Mouse (Mus musculus) limb, embryonic 11.5 days (tissue): ENCODE results near the gene Gpatch2. TPM values are rescaled to one million over a fixed set of nuclear protein-coding genes. Genes with fewer than 3 reads are reported as not detected.

Experiments used
- ATAC-seq: fragments of 200-750 bp; cut with Nextera tagmentation; 2 replicates; pipeline ENCODE4 v1.8.0; 2017; ENCODE audit warnings: low read depth; ENCODE audit not compliant: insufficient number of reproducible peaks, low FRiP score, low TSS enrichment
- DNase-seq: peaks from one replicate; pipeline ENCODE4 v3.0.0-alpha.2; 2015; ENCODE audit warnings: low spot score
- H3K27ac ChIP-seq: fragments of 300-500 bp; sonication (generic); replicated peaks from 2 replicates; pipeline ENCODE4 v1.5.1; 2014; ENCODE audit warnings: low read depth, mild to moderate bottlenecking, low read length
- H3K27me3 ChIP-seq: fragments of 300-500 bp; sonication (generic); 2 replicates; pipeline ENCODE4 v1.6.1; 2014; ENCODE audit warnings: mild to moderate bottlenecking, low read length, mixed read lengths; ENCODE audit not compliant: control insufficient read depth, insufficient read depth
- H3K36me3 ChIP-seq: fragments of 300-500 bp; sonication (generic); 2 replicates; pipeline ENCODE4 v1.6.1; 2014; ENCODE audit warnings: mild to moderate bottlenecking, low read length, moderate library complexity, mixed read lengths; ENCODE audit not compliant: control insufficient read depth, insufficient read depth
- H3K4me1 ChIP-seq: fragments of 300-500 bp; sonication (generic); 2 replicates; pipeline ENCODE4 v1.6.1; 2014; ENCODE audit warnings: low read length, mixed read lengths; ENCODE audit not compliant: control insufficient read depth, insufficient read depth
- H3K4me2 ChIP-seq: fragments of 300-500 bp; sonication (generic); 2 replicates; pipeline ENCODE4 v1.6.1; 2014; ENCODE audit warnings: low read depth, mild to moderate bottlenecking, moderate library complexity; ENCODE audit not compliant: severe bottlenecking
- H3K4me3 ChIP-seq: fragments of 300-500 bp; sonication (generic); 2 replicates; pipeline ENCODE4 v1.5.1; 2014; ENCODE audit warnings: low read depth, low read length
- H3K9ac ChIP-seq: fragments of 300-500 bp; sonication (generic); 2 replicates; pipeline ENCODE4 v1.6.1; 2014; ENCODE audit warnings: mild to moderate bottlenecking, low read length
- H3K9me3 ChIP-seq: fragments of 300-500 bp; sonication (generic); 2 replicates; pipeline ENCODE4 v1.6.1; 2016; ENCODE audit warnings: low read length; ENCODE audit not compliant: control insufficient read depth
- WGBS: fragments of 180-500 bp; shearing (Covaris S2); extraction: QIAGEN DNeasy Blood & Tissue Kit; methylation state at CpG from one replicate; pipeline ENCODE4 v1.1.7; 2014; 5-methylcytosine and 5-hydroxymethylcytosine counted together
- polyA plus RNA-seq: library from polyadenylated mRNA; unstranded; fragments of >200 nt; fragmentation: Nextera tagmentation; extraction: Ambion mirVana; gene quantifications from 2 replicates; pipeline ENCODE4 v1.2.1, GENCODE M21; 2014

The Gpatch2 gene
- polyA plus RNA-seq, 1 experiment from 2014 or later = 25.2 TPM

DNA sequence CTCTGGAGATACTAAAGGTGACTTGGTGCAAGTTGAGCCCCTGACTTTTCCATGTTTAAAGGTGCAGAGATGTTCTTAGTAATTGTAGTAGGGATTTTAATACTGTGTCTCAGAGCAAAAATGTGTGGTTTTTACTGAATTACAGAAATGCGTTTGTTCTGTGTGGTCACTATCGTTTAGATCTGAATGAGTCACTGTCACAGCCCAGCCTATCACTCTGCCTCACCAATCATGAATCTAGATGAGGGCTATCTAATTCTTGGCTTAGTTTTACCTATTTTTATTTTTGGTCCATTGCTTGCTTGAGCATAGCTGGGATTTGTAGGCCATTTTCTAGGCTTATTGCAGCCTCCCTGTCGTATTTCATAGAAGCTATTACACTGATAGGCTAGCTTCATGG is 19.9 kb downstream of the Gpatch2 start:
- no peak for DNase-seq
- H3K27ac ChIP-seq = no peak overlapping the region
- no peak overlapping the region for H3K4me2 ChIP-seq
- H3K36me3 ChIP-seq = 0 out of 2 replicates have a peak, but pooled peaks cover 2% of the 10 kb centered on the region
- no peak overlapping the region for H3K4me3 ChIP-seq
- no peaks in the 10 kb centered on the region for H3K27me3 ChIP-seq
- 92% methylated on average over 3 of the region's 3 CpGs for WGBS
- ATAC-seq = no peak
- no peak overlapping the region for H3K9ac ChIP-seq
- no peaks in the 10 kb centered on the region for H3K9me3 ChIP-seq
- H3K4me1 ChIP-seq = no peaks in the 10 kb centered on the region

DNA sequence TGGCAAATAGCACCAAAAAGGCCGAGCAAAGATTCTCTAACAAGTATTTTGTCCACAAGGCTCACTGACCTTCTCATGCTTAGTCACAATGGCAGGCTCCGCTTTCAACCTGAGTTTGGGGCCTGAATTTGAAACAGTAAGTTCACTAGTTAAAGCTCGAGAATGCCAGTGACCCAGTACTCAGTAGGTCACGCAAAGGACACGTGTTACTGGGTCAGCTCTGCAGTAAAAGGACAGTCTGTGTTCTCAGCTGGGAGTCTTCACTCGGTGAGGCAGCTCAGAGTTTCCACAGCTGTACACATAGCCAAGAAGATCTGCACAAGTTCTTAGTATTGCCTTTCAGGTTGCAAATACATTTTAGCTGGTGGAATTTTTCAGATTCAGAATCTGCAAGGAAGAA is 21.0 kb downstream of the Gpatch2 start:
- Histone ChIP-seq H3K4me1 (no peaks in the 10 kb centered on the region), H3K27ac (no peak overlapping the region), H3K4me2 (no peak overlapping the region), H3K27me3 (no peaks in the 10 kb centered on the region), H3K4me3 (no peak overlapping the region), H3K9me3 (no peaks in the 10 kb centered on the region), H3K9ac (no peak overlapping the region), H3K36me3 (0 out of 2 replicates have a peak, but pooled peaks cover 2% of the 10 kb centered on the region)
- 85% methylated on average over 6 of the region's 6 CpGs for WGBS
- ATAC-seq (no peak), DNase-seq (no peak)

DNA sequence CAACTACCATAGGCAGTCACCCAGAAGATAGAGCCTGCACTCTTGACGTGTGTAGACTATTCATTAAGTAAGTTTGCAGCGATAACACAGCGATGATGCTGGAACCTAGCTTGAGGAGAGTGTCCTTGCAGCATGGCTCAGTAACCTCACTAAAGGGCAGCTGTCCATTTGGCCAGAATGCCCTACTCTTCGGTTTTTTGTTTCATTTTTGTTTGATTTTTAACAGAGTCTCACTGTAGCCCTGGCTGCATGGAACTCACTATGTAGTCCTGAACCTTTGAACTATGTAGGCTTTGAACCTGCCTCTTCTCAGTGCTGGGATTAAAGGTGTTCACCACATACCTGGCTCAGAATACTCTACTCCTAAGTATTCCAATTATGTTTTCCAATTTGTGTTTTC is 22.8 kb downstream of the Gpatch2 start:
- Histone ChIP-seq H3K27ac (no peak overlapping the region), H3K4me1 (no peaks in the 10 kb centered on the region), H3K9me3 (no peaks in the 10 kb centered on the region), H3K4me3 (no peak overlapping the region), H3K27me3 (no peaks in the 10 kb centered on the region), H3K9ac (no peak overlapping the region), H3K4me2 (no peak overlapping the region), H3K36me3 (0 out of 2 replicates have a peak, but pooled peaks cover 2% of the 10 kb centered on the region)
- DNase-seq (no peak), ATAC-seq (no peak)
- WGBS = 92% methylated on average over 4 of the region's 4 CpGs

DNA sequence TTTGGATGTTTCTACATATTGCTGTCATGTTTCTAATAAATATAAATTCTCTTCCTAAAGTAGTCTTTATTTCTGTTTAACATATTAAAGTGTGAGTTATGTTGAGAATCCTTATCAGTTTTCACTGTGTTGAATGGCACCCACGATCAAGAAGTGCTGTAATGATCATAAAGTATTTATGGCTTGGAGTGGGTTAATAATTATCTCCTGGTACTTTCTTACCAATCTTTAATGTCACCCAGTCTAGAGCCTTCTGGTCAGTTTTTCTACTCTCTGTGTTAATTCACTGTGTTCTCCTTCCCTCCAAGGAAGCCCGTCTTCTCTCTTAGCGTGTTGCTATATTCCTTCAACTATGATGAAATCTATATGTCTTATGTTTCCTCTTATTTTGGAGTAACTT is 25.0 kb downstream of the Gpatch2 start:
- H3K9ac ChIP-seq = no peak overlapping the region
- WGBS = 95% methylated on average over 3 of the region's 3 CpGs
- no peaks in the 10 kb centered on the region for H3K4me1 ChIP-seq
- ATAC-seq = no peak
- H3K36me3 ChIP-seq = no peaks in the 10 kb centered on the region
- H3K27me3 ChIP-seq = no peaks in the 10 kb centered on the region
- H3K4me2 ChIP-seq = no peak overlapping the region
- no peak overlapping the region for H3K4me3 ChIP-seq
- no peak for DNase-seq
- H3K27ac ChIP-seq = no peak overlapping the region
- H3K9me3 ChIP-seq = no peaks in the 10 kb centered on the region

DNA sequence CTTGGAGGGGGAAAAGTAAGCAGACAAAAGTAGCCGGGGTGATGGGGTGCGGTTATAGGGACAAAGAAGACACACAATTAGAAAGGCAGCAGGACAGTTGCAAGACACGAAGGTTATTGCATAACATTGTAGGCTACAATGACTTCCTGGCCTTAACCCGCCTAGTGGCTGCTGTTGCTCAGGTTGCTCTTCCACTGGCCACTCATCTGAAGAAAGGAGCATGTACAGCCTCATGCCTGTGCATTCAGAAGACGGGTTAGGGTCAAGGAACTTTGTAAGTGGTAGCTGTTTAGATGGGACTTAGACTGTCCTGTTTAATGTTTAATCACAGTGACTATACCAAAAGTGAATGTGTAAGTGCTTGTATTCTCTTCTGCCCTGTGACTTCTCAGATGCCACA is 26.0 kb downstream of the Gpatch2 start:
- Histone ChIP-seq H3K9ac (no peak overlapping the region), H3K4me1 (no peaks in the 10 kb centered on the region), H3K27ac (no peak overlapping the region), H3K27me3 (no peaks in the 10 kb centered on the region), H3K36me3 (no peaks in the 10 kb centered on the region), H3K4me2 (no peak overlapping the region), H3K9me3 (no peaks in the 10 kb centered on the region), H3K4me3 (no peak overlapping the region)
- ATAC-seq (no peak), DNase-seq (peak; percentile 11)
- 93% methylated on average over 5 of the region's 5 CpGs for WGBS

DNA sequence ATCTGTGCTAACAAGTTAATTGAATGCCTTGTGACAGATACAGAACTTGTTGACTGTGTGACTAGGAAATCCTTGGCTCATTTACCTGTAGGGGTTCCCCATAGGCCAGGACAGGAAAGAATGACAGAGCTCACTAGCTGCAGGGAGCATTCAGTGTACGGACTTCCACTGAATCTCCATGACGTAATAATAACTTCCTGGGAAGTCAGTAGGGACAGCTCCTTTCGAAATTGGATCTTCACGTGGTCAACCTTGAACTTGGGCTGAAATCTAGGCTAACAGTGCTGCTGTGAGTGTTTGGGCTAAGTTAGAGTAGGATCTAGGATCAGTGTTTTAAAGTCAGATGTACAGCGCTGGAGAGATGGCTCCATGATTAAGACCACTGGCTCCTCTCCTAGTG is 29.4 kb downstream of the Gpatch2 start:
- Histone ChIP-seq H3K4me3 (no peak overlapping the region), H3K4me2 (no peak overlapping the region), H3K27ac (no peak overlapping the region), H3K36me3 (no peaks in the 10 kb centered on the region), H3K4me1 (no peaks in the 10 kb centered on the region), H3K27me3 (no peaks in the 10 kb centered on the region), H3K9ac (no peak overlapping the region), H3K9me3 (no peaks in the 10 kb centered on the region)
- 87% methylated on average over 5 of the region's 5 CpGs for WGBS
- DNase-seq = no peak
- ATAC-seq = no peak

DNA sequence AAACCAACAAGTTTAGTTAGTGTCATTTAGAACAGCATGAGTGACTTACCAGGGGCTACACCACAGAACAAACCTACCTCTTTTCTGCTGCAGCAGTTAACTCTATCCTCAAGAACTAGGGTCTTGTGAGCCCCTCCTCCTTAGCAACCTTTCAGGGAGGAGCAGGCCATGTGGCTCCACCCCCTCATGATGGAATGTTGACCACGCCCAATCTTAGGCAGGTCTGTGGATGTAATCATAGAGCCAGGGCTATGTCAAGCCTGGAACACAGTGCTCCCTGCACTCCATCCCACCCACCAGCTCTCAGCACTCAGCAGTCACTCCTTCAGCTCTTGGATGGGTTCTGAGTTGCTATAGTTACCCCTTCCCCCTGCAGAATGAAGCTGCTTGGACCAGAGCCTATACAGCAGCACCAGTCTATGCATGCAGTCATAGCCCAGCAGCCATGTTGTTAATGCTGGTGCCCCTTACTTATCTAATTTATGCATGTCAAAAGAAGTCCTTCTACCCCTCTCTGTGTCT is 35.5 kb downstream of the Gpatch2 start:
- H3K4me2 ChIP-seq = no peak overlapping the region
- ATAC-seq = peak; percentile 39; the same call in 1 of the 2 replicates
- H3K4me1 ChIP-seq = no peaks in the 10 kb centered on the region
- H3K4me3 ChIP-seq = no peak overlapping the region
- WGBS = 84% methylated on average over 1 of the region's 1 CpGs
- H3K9me3 ChIP-seq = no peaks in the 10 kb centered on the region
- no peak overlapping the region for H3K27ac ChIP-seq
- H3K9ac ChIP-seq = no peak overlapping the region
- no peaks in the 10 kb centered on the region for H3K36me3 ChIP-seq
- H3K27me3 ChIP-seq = no peaks in the 10 kb centered on the region
- DNase-seq = peak; percentile 19

DNA sequence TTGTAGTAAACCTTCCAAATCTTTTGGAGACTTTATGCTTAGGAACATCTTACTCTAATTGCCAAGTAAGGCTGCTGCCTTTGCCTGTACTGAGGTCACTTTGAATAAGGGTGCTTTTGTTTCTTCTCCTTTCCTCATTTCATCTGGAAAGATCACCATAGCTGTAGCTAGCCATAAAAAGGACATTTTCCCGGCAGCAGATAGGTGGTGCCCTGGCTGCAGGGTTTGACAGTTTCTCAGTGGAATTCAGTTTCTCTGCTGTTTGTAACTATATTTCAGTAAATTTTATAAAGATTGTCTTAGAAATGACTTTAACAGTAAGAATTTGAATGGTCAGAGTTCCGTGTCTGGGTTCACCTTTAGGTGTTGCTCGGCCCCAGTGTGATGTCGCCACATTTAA is 43.4 kb downstream of the Gpatch2 start:
- H3K9ac ChIP-seq = no peak overlapping the region
- H3K4me3 ChIP-seq = no peak overlapping the region
- no peak for ATAC-seq
- H3K27me3 ChIP-seq = no peaks in the 10 kb centered on the region
- 86% methylated on average over 4 of the region's 4 CpGs for WGBS
- DNase-seq = peak; percentile 7
- no peaks in the 10 kb centered on the region for H3K36me3 ChIP-seq
- H3K4me1 ChIP-seq = no peaks in the 10 kb centered on the region
- H3K4me2 ChIP-seq = no peak overlapping the region
- H3K9me3 ChIP-seq = no peaks in the 10 kb centered on the region
- no peak overlapping the region for H3K27ac ChIP-seq

DNA sequence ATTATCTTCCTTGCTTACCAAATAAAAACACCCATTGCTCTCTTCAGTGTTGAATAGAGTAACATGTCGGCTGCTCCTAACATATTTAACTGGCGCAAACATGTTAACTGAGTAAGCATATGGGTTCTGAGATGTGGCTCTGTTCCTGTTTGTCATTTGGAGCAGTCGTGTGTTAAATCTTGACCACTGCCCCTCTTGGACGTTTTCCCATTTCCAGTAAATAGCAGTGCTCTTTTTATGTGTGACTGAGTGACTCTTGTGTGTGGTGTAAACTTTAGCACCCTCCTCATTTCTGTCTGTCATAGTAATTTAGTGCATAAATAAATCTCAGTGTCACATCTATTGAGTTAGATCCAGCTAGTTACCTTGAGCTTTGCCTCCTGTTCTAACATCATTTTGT is 52.3 kb downstream of the Gpatch2 start:
- ATAC-seq (no peak), DNase-seq (no peak)
- Histone ChIP-seq H3K36me3 (no peaks in the 10 kb centered on the region), H3K9ac (no peak overlapping the region), H3K4me1 (0 out of 2 replicates have a peak, but pooled peaks cover 3% of the 10 kb centered on the region), H3K27ac (no peak overlapping the region), H3K27me3 (no peaks in the 10 kb centered on the region), H3K4me2 (no peak overlapping the region), H3K9me3 (no peaks in the 10 kb centered on the region), H3K4me3 (no peak overlapping the region)
- 62% methylated on average over 4 of the region's 4 CpGs for WGBS
